Mouse (Mus musculus) liver, adult (tissue): ENCODE results near the gene 4933424G06Rik.

ENCODE experiments used
- GATA4 ChIP-seq: IDR thresholded peaks from 2 replicates; pipeline ENCODE4 v1.6.1; 2014; ENCODE audit warnings: mild to moderate bottlenecking, low read length; ENCODE audit not compliant: insufficient replicate concordance

Gene 4933424G06Rik

GRCm38 (mm10) chr1:36696411-36696810 lies 13.5 kb upstream of the 4933424G06Rik start:
- no peak for TF ChIP-seq GATA4

- TF ChIP-seq GATA4: no peak
Observed at GRCm38 (mm10) chr1:36697030-36697429, 12.9 kb upstream of the 4933424G06Rik start.

- no peak for TF ChIP-seq GATA4
Observed at GRCm38 (mm10) chr1:36707166-36707565, 2.8 kb upstream of the 4933424G06Rik start.

GRCm38 (mm10) chr1:36707797-36708196 lies 2.2 kb upstream of the 4933424G06Rik start:
- no peak for TF ChIP-seq GATA4

GRCm38 (mm10) chr1:36708626-36709025 lies 1.3 kb upstream of the 4933424G06Rik start:
- no peak for TF ChIP-seq GATA4

- no peak for TF ChIP-seq GATA4
Observed at GRCm38 (mm10) chr1:36709055-36709853, 695 bp upstream of the 4933424G06Rik start.

- no peak for TF ChIP-seq GATA4
Observed at GRCm38 (mm10) chr1:36711104-36711503, 1.2 kb downstream of the 4933424G06Rik start.

GRCm38 (mm10) chr1:36714311-36714710 lies 4.4 kb downstream of the 4933424G06Rik start, which contains the start of gene Actr1b:
TSS of gene Actr1b (minus strand) at chr1:36714422.
- no peak for TF ChIP-seq GATA4

GRCm38 (mm10) chr1:36718786-36719185 lies 8.8 kb downstream of the 4933424G06Rik start:
- no peak for TF ChIP-seq GATA4

GRCm38 (mm10) chr1:36723146-36724056 lies 13.5 kb downstream of the 4933424G06Rik start:
- no peak for TF ChIP-seq GATA4

- no peak for TF ChIP-seq GATA4
Observed at GRCm38 (mm10) chr1:36724057-36724431, 14.1 kb downstream of the 4933424G06Rik start.

GRCm38 (mm10) chr1:36737300-36737699 lies 27.4 kb downstream of the 4933424G06Rik start:
- TF ChIP-seq GATA4: no peak

GRCm38 (mm10) chr1:36739231-36739630 lies 29.3 kb downstream of the 4933424G06Rik start:
- TF ChIP-seq GATA4: no peak

GRCm38 (mm10) chr1:36743046-36743445 lies 33.1 kb downstream of the 4933424G06Rik start:
- TF ChIP-seq GATA4: no peak

GRCm38 (mm10) chr1:36744268-36744944 lies 34.5 kb downstream of the 4933424G06Rik start:
- no peak for TF ChIP-seq GATA4
